Mouse (Mus musculus) c-Kit-positive CD71-negative TER-119-negative erythroid progenitor cells, embryonic 14.5 days (primary cell): ENCODE results near the gene Glcci1.

Experiments used
- DNase-seq: peaks from one replicate; pipeline ENCODE4 v3.0.0-alpha.2; 2013; ENCODE audit warnings: low read depth

The Glcci1 gene

DNA sequence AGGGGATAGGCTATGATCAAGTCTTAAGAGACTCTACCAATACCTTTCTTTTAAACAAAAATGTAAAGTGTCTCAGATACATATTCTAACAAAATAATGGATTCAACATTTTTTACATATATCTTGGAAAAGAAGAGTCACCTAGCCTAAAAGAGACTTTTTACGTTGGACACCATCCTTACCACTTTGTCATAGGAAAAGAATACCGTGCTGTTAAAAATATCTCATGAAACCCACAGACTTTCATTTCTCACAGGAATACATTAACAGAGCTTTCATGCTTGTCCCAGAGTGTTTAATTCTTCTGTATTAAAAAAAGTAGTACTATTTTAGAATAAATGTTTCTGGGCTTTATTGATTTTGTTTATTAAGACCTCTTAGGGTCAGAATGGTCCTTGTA, 41.8 kb downstream of the Glcci1 start:
- DNase-seq: no peak

DNA sequence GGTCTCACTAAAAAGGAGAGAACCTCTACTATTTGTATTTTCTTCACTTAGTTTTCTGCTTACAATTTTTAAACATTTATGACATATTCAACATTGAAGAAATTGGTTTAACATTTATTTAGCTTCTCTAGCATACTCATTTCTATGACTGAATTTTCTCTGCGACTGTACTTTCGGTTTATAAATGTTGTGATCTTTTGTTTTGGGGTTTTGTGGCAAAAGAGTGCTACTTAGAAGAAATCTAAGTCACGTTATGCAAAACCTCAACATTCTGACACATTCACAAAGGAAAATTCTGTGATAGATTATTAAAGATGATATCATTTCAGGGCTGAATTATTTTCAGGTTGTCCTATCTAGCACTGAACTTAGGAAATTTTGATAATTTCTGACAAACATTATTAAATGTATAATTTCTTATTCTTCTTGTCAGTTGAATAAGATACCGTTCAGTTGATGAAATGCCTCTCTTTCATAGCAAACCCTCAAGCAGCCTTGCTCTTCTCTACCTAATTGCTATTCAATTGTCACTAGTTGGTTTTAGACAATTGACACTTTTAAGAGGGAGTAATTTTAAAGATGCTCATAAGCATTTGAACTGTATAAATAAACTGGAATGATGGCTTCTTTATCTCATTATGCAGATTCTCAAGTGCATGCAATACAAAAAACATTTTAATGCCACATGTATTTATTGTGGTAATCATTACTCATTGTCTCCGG, 47.6 kb downstream of the Glcci1 start:
- no peak for DNase-seq

DNA sequence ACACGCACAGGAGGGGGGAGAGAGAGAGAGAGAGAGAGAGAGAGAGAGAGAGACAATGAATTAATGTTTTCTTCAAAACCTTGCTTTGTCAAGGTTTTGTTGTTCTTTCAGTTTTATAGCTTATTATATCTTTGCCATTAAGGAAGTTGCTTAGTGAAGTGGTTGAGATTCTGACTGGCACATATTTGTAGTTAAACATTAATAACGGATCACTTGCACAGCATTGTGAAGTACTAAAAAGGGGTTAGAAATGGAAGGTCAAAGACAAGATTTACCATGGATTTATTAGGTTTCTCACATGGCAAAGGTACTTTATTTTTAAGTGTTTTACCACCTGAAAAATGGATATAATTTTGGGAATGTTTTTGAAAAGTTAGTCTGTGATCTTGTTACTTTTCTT, 51.3 kb downstream of the Glcci1 start:
- no peak for DNase-seq

DNA sequence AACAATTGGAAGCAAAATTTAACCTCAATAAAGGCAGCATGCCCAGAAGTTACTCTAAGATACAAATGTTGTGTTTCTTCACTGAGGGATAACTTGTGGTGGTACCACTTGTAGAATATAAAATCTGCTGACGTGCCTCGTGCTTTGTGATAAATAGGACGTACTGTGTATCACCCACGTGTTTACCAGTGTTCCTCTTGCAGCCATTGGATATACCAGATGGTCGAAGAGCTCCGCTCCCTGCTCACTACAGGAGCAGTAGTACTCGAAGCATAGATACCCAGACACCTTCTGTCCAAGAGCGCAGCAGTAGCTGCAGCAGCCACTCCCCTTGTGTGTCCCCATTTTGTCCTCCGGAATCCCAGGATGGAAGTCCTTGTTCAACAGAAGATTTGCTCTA, 73.0 kb downstream of the Glcci1 start:
- no peak for DNase-seq

DNA sequence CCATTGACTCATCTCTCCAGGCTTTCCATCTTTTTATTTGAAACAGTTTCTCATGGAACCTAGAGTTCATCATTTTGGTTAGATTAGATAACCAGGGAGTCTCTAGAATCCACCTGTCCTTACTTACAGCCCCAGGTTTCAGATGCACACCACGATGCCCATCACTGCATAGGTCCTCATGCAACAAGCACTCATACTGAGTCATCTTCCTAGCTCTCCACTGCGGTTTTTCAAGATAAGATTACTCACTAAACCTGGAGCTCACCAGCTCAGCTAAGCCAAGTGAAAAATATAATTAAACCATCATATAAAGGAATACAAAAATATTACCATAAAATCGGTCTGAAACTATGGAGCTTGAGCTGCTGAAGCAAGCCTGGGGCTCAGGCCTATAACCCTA, 74.5 kb downstream of the Glcci1 start:
- DNase-seq: no peak

DNA sequence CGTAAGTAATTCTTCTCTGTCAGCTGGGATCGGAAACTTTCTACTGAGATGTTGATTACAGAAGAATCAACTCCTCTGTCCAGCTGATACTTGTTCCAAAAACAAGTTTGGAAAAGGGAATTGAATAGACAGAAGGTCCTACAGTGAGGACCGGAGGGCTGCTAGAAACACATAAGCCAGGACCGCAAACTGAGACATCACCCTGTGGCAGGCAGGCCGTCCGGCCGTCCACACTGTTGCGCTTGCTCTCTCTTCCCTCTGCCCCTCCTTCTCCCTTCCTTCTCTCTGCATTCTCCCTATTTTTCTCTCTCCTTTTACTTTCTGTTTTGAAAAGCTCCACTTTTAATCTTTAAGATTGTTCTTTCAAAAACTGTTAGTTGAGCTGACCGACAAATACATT, 82.3 kb downstream of the Glcci1 start:
- no peak for DNase-seq

DNA sequence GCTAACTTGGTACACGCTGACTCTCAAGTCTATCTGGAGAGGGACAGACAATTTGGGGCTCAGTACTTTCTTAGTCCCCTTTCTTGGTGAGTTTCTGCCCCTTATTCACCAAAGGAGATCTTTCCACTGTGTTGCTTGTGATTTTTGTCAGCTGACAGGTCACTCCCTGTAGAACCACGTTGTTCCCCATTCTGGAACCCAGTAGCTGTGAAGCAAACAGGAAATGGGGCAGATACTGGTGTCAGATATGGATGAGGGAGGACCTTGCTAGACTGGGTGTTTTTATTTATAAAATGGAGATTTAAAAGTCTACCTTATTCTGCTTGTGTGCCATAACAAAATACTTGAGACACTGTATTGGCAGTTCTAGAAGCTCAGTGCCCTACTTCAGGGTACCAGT, 108.0 kb downstream of the Glcci1 start:
- DNase-seq: no peak

DNA sequence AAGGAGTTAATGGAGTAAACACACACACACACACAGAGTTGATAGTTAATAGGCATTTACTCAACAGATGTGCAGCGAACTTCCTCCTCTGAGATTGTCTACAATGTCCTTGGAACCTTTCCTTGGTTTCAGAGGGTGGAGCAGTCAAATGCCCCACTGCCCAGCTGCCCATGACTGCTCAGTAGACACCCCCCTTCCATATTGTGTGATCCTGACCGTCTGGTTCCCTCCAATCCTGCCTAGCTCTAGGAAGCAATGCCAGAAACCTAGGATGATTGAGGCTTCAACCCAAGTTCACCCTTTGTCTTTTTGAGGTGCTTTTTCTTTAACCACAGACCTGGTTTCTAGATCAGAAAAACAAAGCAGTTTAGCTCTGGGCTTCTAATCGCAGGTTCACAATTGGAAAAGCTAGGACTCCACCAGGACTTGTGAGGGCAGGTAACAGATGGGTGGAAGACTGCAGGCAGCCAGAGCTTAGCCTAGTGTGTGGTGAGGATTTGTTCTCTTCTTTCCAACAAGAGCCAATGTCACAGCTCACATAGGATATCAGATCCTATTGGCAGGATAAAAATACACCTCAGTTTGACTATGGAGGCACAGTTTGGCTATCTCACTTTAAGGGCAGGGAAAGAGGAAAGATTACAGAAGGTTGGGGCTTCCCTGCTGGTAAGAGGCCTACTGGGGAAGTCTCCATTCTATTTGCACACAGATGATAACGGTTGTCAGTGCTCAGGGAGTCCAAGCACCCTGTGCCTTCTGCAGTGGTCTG, 110.4 kb downstream of the Glcci1 start:
- no peak for DNase-seq

DNA sequence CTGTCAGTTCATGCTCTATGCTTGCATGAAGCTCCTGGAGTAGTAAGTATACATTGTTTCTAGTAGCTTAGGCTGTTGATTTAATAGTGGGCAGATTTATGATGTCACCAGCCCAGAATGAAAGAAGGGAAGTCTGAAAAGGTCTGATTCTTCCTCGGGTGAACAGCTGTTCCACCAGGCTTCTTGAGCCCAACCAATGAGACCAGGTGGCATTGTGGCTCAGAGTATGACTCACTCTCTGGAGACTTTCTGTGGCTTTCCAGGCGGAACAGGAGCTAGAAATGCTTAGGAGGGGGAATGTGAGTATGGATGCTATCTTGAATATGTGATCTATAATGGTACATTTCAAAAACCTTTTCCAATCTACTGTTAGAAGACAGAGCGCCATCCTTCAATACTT, 113.6 kb downstream of the Glcci1 start:
- DNase-seq: no peak

DNA sequence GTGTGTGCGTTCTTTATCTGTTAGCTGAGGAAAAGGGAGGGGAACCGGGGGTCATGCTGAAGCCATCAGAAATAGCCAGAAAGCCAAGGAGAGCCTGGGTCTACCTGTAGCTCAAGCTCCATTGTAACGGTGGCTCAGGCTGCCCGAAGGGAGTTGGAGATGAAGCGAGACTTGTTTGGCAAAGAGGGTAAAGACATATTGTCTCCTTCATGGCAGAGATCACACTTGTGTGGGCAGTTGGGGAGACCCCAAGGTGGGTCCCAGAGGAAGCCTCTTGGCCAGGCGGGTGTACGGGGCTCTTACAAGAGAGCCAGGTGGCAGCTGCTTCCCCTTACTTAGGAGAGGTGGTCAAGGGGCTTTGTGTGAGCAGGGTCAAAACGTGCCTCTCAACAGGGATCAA, 118.8 kb downstream of the Glcci1 start:
- DNase-seq: no peak

DNA sequence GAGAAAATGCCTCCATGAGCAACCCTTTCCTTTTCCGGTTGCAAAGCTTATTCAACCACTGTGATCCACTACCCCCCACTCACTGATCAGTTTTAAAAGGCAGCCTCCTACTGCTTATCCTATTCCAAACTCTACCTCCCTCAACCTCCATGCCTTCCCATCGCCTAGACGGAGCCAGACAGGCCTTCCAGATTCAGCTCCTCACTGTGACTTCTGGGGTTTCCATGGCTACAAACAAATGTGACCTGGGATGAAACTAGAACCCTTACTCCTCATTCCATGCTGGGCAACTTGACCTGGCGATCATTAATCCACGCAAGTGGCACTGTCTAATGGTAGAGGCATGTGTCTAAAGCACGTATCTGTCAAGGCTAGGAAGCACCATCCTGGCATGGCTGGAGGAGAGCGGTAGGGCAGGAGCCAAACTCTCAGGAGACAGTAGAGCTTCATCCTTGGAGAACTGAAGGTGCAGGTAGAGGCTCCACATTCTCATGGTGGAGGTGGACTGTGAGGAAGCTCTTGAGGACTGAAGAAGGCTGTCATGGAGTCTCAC, 119.4 kb downstream of the Glcci1 start:
- no peak for DNase-seq

DNA sequence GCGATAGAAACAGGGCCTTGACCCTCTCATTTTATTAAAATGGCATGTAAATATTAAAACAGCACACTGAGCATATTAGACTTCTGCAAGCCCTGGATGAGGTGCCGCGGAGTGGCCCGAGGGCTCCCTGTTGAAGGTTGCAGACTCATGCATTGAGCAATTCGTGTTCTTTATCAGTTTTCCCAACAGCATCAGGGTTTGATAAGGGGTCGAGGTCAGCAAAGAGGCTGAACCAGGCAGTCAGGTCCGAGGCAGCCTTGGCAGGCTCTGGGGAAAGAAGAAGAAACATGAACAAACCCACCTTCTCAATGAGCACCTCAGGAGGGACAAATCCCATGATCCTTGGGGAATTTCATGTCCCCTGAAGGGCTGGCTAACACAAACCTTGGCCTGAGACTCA, 121.1 kb downstream of the Glcci1 start:
- DNase-seq: no peak

DNA sequence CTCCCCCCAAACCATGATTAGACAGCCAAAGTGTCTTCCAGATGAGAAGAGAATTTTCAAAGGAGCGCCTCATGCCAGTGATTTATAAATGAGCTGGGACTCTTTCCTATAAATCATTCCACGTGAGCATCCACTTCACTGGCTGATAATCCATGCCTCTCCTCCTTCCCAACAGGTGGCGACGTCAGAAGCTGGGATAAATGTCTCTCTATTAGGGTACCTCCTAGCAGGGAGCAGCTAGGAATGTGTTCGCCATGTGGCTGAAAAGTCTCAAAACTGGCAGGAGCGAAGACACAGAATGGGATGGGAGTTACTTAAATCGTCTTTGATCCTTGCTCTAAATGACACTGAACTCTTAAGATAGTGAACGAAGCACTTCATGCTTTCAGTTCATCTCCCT, 122.0 kb downstream of the Glcci1 start:
- no peak for DNase-seq

DNA sequence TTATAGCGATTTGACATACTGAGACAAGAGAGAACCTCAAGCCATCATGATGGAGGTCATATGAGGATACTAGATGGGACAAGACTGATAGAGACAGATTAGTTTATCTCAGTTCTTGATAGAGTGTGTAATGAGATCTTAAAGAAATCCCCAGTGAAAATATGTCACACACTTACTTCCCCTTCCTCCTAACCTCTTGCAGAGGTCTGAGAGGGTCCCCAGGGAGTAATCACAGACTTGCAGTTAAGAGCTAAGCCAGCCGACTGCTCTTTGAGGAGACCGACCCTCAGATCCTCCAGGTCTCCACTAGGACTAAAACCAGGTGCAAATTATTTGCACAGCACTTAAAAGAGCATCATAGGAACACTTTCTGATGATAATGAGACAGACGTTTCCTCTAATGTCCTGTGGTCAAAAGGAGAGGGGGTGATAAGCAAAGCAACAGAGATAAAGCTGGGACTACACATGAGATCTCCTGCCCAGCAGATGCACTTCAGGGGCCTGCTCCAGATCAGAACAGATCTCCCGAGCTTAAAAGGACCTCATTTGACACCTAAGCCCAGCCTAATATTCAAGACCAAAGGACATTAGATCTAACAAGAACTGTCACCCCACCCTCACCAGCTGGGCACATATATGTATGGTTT, 122.7 kb downstream of the Glcci1 start:
- no peak for DNase-seq

DNA sequence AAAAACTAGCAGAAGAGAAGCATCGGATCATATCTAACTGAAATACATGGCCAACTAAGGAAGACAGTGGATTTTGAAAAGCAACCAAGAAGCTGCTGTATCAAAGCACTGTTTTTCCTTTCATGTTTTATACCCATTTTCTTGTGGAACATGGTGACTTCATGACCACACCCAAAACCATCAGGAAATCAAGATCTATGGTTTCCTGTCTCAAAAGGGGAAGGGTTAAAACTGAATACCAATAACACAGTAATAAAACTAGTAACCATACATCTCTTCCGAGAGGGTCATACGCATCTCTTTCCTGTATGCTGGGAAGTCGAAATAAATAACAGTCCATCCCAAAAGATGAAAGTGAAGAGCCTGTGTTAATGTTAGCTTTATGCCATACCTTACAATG, 123.3 kb downstream of the Glcci1 start:
- no peak for DNase-seq

DNA sequence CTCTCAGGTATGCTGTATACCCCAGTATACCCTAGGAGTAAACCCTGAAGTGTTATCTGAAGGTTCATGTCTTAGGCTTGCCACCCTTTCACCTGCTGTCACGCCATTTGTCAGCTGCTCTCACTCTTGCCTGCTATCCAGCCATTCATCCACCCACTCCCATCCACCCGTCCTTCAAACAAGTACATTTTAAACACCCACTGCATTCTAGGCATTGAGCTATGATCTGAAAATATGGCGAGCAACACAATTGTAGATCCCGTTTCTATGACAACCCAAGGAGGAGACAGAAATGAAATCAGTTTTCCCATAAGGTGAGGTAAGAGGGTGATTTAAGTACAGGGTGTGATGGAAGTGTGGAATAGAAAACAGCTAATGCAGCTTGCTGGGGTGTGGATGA, 128.7 kb downstream of the Glcci1 start:
- no peak for DNase-seq

DNA sequence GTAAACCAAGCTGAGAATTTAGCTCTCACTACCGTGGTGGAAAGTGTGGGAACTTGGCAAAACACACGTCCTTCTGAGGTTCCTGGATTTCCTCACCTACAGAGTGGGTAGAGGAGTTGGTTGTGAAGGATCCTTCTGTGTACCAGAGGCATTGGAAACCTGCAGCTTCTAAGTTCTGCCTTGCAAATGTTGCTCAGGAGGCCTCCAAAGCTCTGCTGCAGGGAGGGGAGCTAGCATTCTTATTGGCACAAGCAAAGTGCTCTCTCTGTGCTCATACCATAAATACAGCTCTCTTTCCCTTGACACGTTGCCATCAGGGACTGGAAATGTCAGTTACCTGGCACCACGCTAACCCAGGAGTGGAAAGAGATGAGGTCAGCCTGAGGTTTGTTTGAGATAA, 129.5 kb downstream of the Glcci1 start:
- DNase-seq: no peak

DNA sequence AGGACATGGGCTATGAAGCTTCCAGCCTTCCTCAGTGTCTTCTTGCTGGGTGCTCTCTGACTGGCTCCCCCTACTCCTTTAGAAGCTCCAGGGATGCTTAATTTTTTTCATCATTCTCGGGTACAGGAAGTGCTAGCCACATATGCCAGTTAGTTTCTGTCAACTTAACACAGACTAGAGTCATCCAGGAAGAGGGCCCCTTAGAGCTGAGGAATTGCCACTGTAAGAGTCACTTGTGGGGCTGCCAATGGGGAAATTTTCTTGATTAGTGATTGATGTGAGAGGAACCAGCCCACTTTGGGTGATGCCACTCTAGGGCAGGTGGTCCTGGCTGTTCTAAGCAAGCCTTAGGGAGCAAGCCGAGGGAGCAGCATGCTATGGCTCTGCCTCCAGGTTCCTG, 130.1 kb downstream of the Glcci1 start:
- DNase-seq: no peak

DNA sequence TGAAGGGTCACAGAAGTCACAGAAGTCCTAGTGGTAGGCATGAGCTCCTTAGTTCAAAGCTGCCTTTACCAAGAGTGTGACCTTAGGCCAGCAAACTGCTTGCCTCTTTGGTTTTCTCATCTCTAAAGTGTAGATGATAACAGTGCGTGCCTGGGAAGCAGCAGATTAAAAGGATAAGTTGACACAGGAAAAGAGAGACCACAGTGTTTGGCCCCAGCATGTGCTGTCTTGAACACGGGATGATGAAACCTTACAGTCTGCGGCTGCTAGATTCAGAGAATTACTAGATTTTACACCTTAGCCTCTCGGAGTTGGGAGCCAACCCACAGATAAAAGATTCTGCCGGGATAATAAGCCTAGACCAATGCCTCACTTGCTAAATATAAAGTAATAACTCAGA, 131.5 kb downstream of the Glcci1 start:
- DNase-seq: no peak

DNA sequence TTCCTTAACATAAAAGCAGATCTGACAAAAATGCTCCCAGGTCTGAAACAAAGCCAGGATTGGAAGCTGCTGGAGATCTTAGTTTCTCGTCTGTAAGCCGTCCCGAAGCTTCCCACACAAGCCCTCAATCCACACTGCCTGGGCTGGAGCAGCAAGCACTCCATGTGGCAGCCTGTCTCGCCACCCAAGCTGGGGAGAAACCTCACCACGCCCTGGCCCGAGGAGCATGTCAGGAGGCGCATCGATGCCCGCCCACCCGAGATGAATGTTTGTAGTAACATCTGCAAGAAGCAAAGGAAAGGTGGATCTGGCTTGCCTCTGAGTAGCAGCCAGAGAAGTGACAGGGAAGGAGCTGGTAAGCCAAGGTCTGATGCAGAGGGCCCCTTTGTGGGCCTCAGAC, 135.3 kb downstream of the Glcci1 start:
- no peak for DNase-seq

DNA sequence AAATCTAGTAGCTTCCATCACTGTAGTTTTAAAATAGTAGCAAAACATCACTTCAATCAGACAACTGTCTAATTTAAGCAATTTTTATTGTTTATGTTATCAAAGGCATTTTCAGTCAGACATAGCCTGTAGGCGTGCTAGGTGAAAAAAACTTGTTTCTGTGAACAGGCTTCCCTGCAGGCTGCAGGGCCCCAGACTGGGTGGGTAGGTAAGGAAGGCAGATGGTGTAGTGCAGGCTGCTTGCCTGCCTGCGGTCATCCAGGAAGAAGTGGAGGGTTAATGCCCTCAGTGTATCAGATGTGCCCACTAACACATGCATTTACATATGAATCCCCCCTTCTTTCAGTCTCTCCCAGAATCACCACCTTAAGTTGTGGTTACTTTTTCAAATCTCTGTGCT, 136.3 kb downstream of the Glcci1 start:
- no peak for DNase-seq
